Mouse (Mus musculus) heart, postnatal 10 days (tissue): ENCODE data around the gene Foxc2. TPM values are rescaled to one million over a fixed set of nuclear protein-coding genes. Genes with fewer than 3 reads are reported as not detected.

Experiments
- DNase-seq, 2 experiments: peaks; one replicate each; pipeline ENCODE4 v3.0.0; 2021
- intact Hi-C: fragments of 180-260 bp; cut with DNase I; formaldehyde crosslinking; loops from one replicate; pipeline ENCODE4 v1.15.1; 2025
- total RNA-seq, 2 experiments: library from RNA; stranded (reverse); gene quantifications; 2 replicates each; pipeline ENCODE4 v1.2.3; 2021

Gene Foxc2
- total RNA-seq, 2 experiments from 2014 or later, result 4.0 TPM

GRCm38 (mm10) chr8:121085561-121085960, 30.4 kb upstream of the Foxc2 start:
- intact Hi-C loops, result no loop called here
- DNase-seq, result no peak

- intact Hi-C loops, result no loop called here
- no peak for DNase-seq
These were observed 29.7 kb upstream of the Foxc2 start for GRCm38 (mm10) chr8:121086004-121086900.

GRCm38 (mm10) chr8:121088281-121088680, 27.7 kb upstream of the Foxc2 start:
- intact Hi-C loops, result no loop called here
- no peak for DNase-seq

GRCm38 (mm10) chr8:121088871-121089630, 26.9 kb upstream of the Foxc2 start:
- intact Hi-C loops, result no loop called here
- DNase-seq, result no peak

GRCm38 (mm10) chr8:121089631-121090380, 26.2 kb upstream of the Foxc2 start:
- intact Hi-C loops, result loop anchor here (5.0 kb wide), 1 partner anchor 408 kb away; no protein-coding TSS in a partner anchor
- DNase-seq, result no peak

- intact Hi-C loops, result loop anchor here (5.0 kb wide), 1 partner anchor 408 kb away; no protein-coding TSS in a partner anchor
- DNase-seq, result no peak
These were observed 25.3 kb upstream of the Foxc2 start for GRCm38 (mm10) chr8:121090716-121091115.

GRCm38 (mm10) chr8:121092141-121092540, 23.8 kb upstream of the Foxc2 start:
- intact Hi-C loops, result loop anchor here (1.0 to 5.0 kb wide), 4 partner anchors 121 to 410 kb away; no protein-coding TSS in a partner anchor
- no peak for DNase-seq

GRCm38 (mm10) chr8:121092627-121093026, 23.3 kb upstream of the Foxc2 start:
- peak; percentile 86 to 94 for DNase-seq
- intact Hi-C loops, result loop anchor here (1.0 to 5.0 kb wide), 4 partner anchors 122 to 410 kb away; no protein-coding TSS in a partner anchor

GRCm38 (mm10) chr8:121093496-121093895, 22.5 kb upstream of the Foxc2 start:
- DNase-seq, result no peak
- intact Hi-C loops, result loop anchor here (2.0 to 5.0 kb wide), 2 partner anchors 123 to 411 kb away; no protein-coding TSS in a partner anchor

GRCm38 (mm10) chr8:121104049-121104818, 11.7 kb upstream of the Foxc2 start:
- peak; percentile 84 to 90 for DNase-seq
- intact Hi-C loops, result no loop called here

GRCm38 (mm10) chr8:121107668-121108656, 8.0 kb upstream of the Foxc2 start, which contains the start of gene Mthfsd:
Mthfsd (minus strand) TSS chr8:121108392.
- intact Hi-C loops, result no loop called here
- peak; percentile 99 for DNase-seq

- DNase-seq, result no peak
- intact Hi-C loops, result no loop called here
These were observed 7.3 kb upstream of the Foxc2 start for GRCm38 (mm10) chr8:121108657-121109056.

- intact Hi-C loops, result no loop called here
- DNase-seq, result no peak
These were observed 4.6 kb upstream of the Foxc2 start for GRCm38 (mm10) chr8:121111145-121111907.

GRCm38 (mm10) chr8:121113261-121113660, 2.7 kb upstream of the Foxc2 start:
- peak; percentile 98 to 99 for DNase-seq

GRCm38 (mm10) chr8:121115136-121115535, 835 bp upstream of the Foxc2 start:
- intact Hi-C loops, result loop anchor here (5.0 kb wide), 1 partner anchor 202 kb away; no protein-coding TSS in a partner anchor
- no peak for DNase-seq

More at GRCm38 (mm10) chr8:121113261-121113660, 2.7 kb upstream of the Foxc2 start:
- intact Hi-C loops, result loop anchor here (1.0 to 2.0 kb wide), 3 partner anchors 116 to 400 kb away; no protein-coding TSS in a partner anchor

GRCm38 (mm10) chr8:121116591-121117185, 717 bp downstream of the Foxc2 start:
- intact Hi-C loops, result loop anchor here (5.0 kb wide), 1 partner anchor 201 kb away; no protein-coding TSS in a partner anchor
- DNase-seq, result peak; percentile 48 to 50

- intact Hi-C loops, result loop anchor here (5.0 kb wide), 1 partner anchor 200 kb away; no protein-coding TSS in a partner anchor
- DNase-seq, result peak in 1 of 2 experiments; percentile 24
These were observed 1.2 kb downstream of the Foxc2 start for GRCm38 (mm10) chr8:121117186-121117651.
